Mouse (Mus musculus) ZHBTc4 (cell line): Measurements from ENCODE around the gene Ccl6.
A peak's percentile ranks its signal among the peaks of the same experiment; 100 is the strongest.
"Not testable (repeated sequence)": the region's sequence is repeated elsewhere in the genome, so short reads cannot be mapped to it uniquely, and the experiment has no call there.

Source experiments
- DNase-seq: peaks from one replicate; pipeline ENCODE4 v3.0.0-alpha.2; 2011; ENCODE audit warnings: low read depth, low spot score

The Ccl6 gene

GRCm38 (mm10) chr11:83562311-83562887 lies 30.5 kb downstream of the Ccl6 start:
- DNase-seq: no peak

GRCm38 (mm10) chr11:83560405-83560804 lies 32.5 kb downstream of the Ccl6 start:
- DNase-seq: no peak

- DNase-seq: no peak
Measured at GRCm38 (mm10) chr11:83557074-83557473, 35.8 kb downstream of the Ccl6 start.

- peak; percentile 77 for DNase-seq
Measured at GRCm38 (mm10) chr11:83556085-83556781, 36.7 kb downstream of the Ccl6 start.

- no peak for DNase-seq
Measured at GRCm38 (mm10) chr11:83551668-83552067, 41.2 kb downstream of the Ccl6 start.

- DNase-seq: not testable (repeated sequence)
Measured at GRCm38 (mm10) chr11:83551037-83551436, 41.9 kb downstream of the Ccl6 start.

GRCm38 (mm10) chr11:83550186-83550632 lies 42.7 kb downstream of the Ccl6 start:
- DNase-seq: no peak

GRCm38 (mm10) chr11:83544214-83544613 lies 48.7 kb downstream of the Ccl6 start:
- DNase-seq: no peak

GRCm38 (mm10) chr11:83541415-83541814 lies 51.5 kb downstream of the Ccl6 start:
- no peak for DNase-seq

- no peak for DNase-seq
Measured at GRCm38 (mm10) chr11:83540931-83541330, 52.0 kb downstream of the Ccl6 start.

- no peak for DNase-seq
Measured at GRCm38 (mm10) chr11:83538705-83539314, 54.1 kb downstream of the Ccl6 start.
